Mouse (Mus musculus): ENCODE measurements at regions not wholly inside any gene's neighbourhood (a gene's known extent, or its start where the extent isn't known, plus 50 kb on each side); places are given as distances from the start of the nearest gene placed in this dataset.

GRCm38 (mm10) chr2:56576588-56576987 is 547.2 kb downstream of the Nr4a2 start:
- no peak for DNase-seq (ENCODE audit: low spot score in 2 of 2)
- intact Hi-C loops (cut with DNase I): no loop called here

GRCm38 (mm10) chr2:56572757-56573156 is 551.0 kb downstream of the Nr4a2 start:
- intact Hi-C loops (cut with DNase I): no loop called here

GRCm38 (mm10) chr2:56561321-56561720 is 562.5 kb downstream of the Nr4a2 start:
- intact Hi-C loops (cut with DNase I): no loop called here
- DNase-seq (ENCODE audit: low spot score in 2 of 2): peak in 1 of 2 experiments; percentile 15

More at GRCm38 (mm10) chr2:56572757-56573156, 551.0 kb downstream of the Nr4a2 start:
- DNase-seq (ENCODE audit: low spot score in 2 of 2): no peak

GRCm38 (mm10) chr2:56552197-56552964 is 571.4 kb downstream of the Nr4a2 start:
- no peak for DNase-seq (ENCODE audit: low spot score in 2 of 2)
- intact Hi-C loops (cut with DNase I): no loop called here

GRCm38 (mm10) chr2:56550163-56550562 is 573.6 kb downstream of the Nr4a2 start:
- intact Hi-C loops (cut with DNase I): no loop called here
- DNase-seq (ENCODE audit: low spot score in 2 of 2): no peak

GRCm38 (mm10) chr2:56540714-56541113 is 583.1 kb downstream of the Nr4a2 start:
- DNase-seq (ENCODE audit: low spot score in 2 of 2): no peak
- intact Hi-C loops (cut with DNase I): no loop called here

- intact Hi-C loops (cut with DNase I): no loop called here
- DNase-seq (ENCODE audit: low spot score in 2 of 2): peak in 1 of 2 experiments; percentile 4
Measured at GRCm38 (mm10) chr2:56539828-56540227, 584.0 kb downstream of the Nr4a2 start.

GRCm38 (mm10) chr2:56519428-56519827 is 604.4 kb downstream of the Nr4a2 start:
- intact Hi-C loops (cut with DNase I): no loop called here
- no peak for DNase-seq (ENCODE audit: low spot score in 2 of 2)
